Mouse (Mus musculus): ENCODE data around the gene Ano7. TPM values are rescaled to one million over a fixed set of nuclear protein-coding genes. Genes with fewer than 3 reads are reported as not detected.
"Not testable (repeated sequence)": the region's sequence is repeated elsewhere in the genome, so short reads cannot be mapped to it uniquely, and the experiment has no call there.

The Ano7 gene
- total RNA-seq, 2 experiments from 2014 or later, result not detected

DNA sequence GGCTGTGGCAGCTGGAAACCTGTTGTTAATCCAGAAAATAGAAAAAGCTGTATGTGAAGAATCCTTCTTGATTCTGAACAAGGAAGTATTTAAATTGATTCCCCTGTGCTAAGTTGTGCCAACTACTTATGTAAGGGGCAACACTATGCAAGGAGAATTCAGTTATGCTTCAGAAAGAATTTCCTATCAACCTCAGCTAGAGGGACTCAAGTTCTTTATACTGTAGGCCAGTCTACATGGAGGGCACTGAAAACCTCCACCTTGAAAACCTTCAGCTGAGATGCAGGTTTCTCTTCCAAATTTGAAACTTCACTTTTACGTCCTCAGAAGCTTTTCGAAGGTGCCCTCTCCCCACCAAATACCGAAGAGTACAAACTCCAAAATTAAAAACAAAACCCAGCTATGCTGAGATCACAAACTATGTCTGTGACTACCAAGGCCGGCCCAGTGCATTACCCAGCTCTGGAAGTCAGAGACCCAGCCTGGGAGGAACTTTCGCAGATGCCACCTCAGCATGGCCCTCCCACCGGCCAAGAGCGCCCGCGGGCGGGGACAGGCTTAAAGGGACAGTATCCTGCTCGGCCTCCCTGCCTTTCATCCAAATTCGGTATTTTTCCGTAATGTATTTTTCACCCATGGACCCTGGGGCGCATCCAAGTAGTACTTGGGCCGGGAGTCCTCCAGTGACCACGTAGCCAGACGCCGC, 70.8 kb downstream of the Ano7 start:
- intact Hi-C loops (cut with DNase I), result loop anchor here (2.0 kb wide), 1 partner anchor 32 kb away; no protein-coding TSS in a partner anchor
- DNase-seq (ENCODE audit: low spot score), result peak; percentile 71

DNA sequence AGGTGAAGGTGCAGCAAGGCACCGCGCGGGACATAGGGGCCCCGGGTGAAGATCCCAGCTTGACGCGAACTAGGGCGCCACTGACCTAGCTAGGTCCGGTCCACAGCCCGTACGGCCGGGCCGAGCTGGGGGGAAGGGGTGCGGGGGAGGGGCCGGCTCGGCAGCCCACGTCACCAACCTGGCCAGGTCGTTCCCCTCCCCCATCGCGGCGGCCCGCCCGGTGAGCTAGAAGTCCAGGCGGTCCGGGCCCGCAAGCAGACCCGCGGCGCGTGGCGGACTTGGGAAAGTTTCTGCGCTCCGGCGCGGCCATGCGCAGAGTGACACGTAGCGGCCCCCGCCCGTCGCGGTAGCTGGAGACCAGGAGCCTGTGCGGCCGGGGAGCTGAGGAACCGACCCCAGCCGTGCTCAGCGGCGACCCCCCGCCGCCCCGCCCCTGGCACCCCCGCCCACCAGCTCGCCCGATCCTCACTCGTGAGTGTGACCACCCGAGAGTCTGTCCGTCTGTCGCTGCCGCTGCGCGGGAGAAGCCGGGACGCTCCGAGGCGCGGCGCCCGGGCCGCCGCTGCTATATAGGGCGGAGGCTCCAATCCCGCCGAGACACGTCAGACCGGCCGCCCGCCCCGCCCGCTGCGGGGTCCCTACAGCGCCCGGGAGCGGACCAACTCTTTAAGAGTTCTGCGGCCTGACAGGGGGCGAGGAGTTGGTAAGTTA, 71.5 kb downstream of the Ano7 start:
- peak; percentile 76 for DNase-seq (ENCODE audit: low spot score)
- intact Hi-C loops (cut with DNase I), result loop anchor here (2.0 kb wide), 1 partner anchor 32 kb away; no protein-coding TSS in a partner anchor

DNA sequence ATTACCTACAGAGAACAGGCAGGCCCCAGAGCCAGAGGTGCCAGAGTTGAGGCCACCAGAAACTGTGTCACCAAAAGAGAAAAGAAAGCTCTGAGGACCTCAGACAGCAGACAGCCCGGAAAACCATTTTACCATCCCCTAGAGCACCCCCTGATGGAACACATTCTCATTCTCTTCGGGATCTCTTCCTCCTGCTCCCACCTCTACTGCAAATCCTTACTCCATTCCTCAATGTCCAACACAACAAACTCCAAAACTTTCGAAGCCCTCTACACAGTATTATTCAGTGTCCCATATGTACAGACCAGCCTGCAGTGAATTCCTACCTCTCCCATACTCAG, 72.1 kb downstream of the Ano7 start:
- DNase-seq (ENCODE audit: low spot score), result no peak
- intact Hi-C loops (cut with DNase I), result loop anchor here (2.0 kb wide), 2 partner anchors 31 to 61 kb away; no protein-coding TSS in a partner anchor

DNA sequence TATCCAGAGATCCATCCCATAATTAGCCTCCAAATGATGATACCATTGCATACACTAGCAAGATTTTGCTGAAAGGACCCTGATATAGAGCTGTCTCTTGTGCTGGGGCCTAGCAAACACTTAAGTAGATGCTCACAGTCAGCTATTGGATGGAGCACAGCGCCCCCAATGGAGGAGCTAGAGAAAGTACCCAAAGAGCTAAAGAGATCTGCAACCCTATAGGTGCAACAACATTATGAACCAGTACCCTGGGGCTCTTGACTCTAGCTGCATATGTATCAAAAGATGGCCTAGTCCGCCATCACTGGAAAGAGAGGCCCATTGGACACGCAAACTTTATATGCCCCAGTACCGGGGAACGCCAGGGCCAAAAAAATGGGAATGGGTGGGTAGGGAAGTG, 76.4 kb downstream of the Ano7 start:
- DNase-seq (ENCODE audit: low spot score); intact Hi-C loops (cut with DNase I): not testable (repeated sequence)

DNA sequence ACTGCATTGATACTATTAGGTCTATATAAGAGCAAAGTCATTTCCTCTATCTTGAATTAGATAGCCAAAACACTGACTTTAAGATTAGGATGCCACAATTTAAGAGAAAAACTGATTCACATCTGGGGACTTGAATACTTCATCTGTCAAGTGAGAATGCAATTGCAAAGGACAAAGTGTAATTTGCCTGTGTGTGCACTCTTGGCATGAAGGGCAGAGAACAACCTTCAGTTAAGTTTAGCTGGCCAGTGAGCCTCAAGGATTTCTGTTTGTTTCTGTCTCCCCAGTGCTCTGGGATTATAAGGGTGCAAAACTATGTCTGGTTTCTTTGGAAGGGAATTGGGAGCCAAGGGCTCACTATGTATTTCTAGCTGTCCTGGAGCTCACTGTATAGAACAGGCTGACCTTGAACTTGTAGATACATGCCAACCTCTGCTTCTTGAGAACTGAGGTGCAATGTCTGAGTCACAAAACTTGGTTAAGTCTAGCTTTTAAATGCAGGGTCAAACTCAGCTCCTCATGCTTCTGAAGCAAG, 80.1 kb downstream of the Ano7 start:
- intact Hi-C loops (cut with DNase I), result no loop called here
- DNase-seq (ENCODE audit: low spot score), result no peak

Small RNA genes lying within 50 kb of the gene (microRNA-seq; reads per million reads assigned to microRNA genes)
- not detected for gene Mir6345
- gene Mir6902, result not detected

Other genes with a start within 250 kb of the Ano7 start
- not detected for gene Agxt, start 238.7 kb upstream of the Ano7 start, total RNA-seq (2021)
- not detected for gene 2310007B03Rik, start 213.0 kb upstream of the Ano7 start, total RNA-seq (2021)
- under 1 TPM; 0.10 to 0.11 TPM for gene Crocc2, start 205.2 kb upstream of the Ano7 start, total RNA-seq (2021)
- gene Sned1, start 138.1 kb upstream of the Ano7 start, total RNA-seq (2021), result 10 to 100 TPM; 10.4 to 12.8 TPM
- 10 to 100 TPM; 14.6 to 15.7 TPM for gene Mterf4, start 68.0 kb upstream of the Ano7 start, total RNA-seq (2021)
- gene Ppp1r7, start 31.1 kb upstream of the Ano7 start, total RNA-seq (2021), result 10 to 100 TPM; 23.4 to 29.2 TPM
- 1 to 10 TPM in 1 of 2 experiments, under 1 TPM in 1; 0.39 to 1.2 TPM for gene Pask, start 30.4 kb upstream of the Ano7 start, total RNA-seq (2021)
- gene Hdlbp, start 104.9 kb downstream of the Ano7 start, total RNA-seq (2021), result 100 to 1,000 TPM; 520 to 550 TPM
- gene Farp2, start 138.1 kb downstream of the Ano7 start, total RNA-seq (2021), result 10 to 100 TPM; 18.2 to 18.8 TPM

All from heart, postnatal 25 days (tissue).